Mouse (Mus musculus) heart, embryonic 15.5 days (tissue): ENCODE measurements at regions not wholly inside any gene's neighbourhood (a gene's known extent, or its start where the extent isn't known, plus 50 kb on each side); places are given as distances from the start of the nearest gene placed in this dataset.
A peak's percentile ranks its signal among the peaks of the same experiment; 100 is the strongest.
"Not testable (repeated sequence)": the region's sequence is repeated elsewhere in the genome, so short reads cannot be mapped to it uniquely, and the experiment has no call there.

ENCODE experiments used
- ATAC-seq: fragments of 200-750 bp; cut with Nextera tagmentation; replicated peaks from 2 replicates; pipeline ENCODE4 v1.8.0; 2017; ENCODE audit warnings: low read depth, moderate TSS enrichment; ENCODE audit not compliant: insufficient number of reproducible peaks, insufficient read depth, low FRiP score
- H3K27ac ChIP-seq: fragments of 300-500 bp; sonication (generic); 2 replicates; pipeline ENCODE4 v1.5.1; 2015; ENCODE audit warnings: mild to moderate bottlenecking, inconsistent platforms
- H3K27me3 ChIP-seq: fragments of 300-500 bp; sonication (generic); 2 replicates; pipeline ENCODE4 v1.6.1; 2015; ENCODE audit warnings: inconsistent platforms
- H3K36me3 ChIP-seq: fragments of 300-500 bp; sonication (generic); 2 replicates; pipeline ENCODE4 v1.6.1; 2015; ENCODE audit warnings: mild to moderate bottlenecking, inconsistent platforms
- H3K4me1 ChIP-seq: fragments of 300-500 bp; sonication (generic); replicated peaks from 2 replicates; pipeline ENCODE4 v1.6.1; 2015; ENCODE audit warnings: inconsistent platforms
- H3K4me2 ChIP-seq: fragments of 300-500 bp; sonication (generic); 2 replicates; pipeline ENCODE4 v1.6.1; 2015; ENCODE audit warnings: inconsistent platforms, mild to moderate bottlenecking, moderate library complexity
- H3K4me3 ChIP-seq: fragments of 300-500 bp; sonication (generic); 2 replicates; pipeline ENCODE4 v1.5.1; 2015; ENCODE audit warnings: mild to moderate bottlenecking, inconsistent platforms
- H3K9ac ChIP-seq: fragments of 300-500 bp; sonication (generic); 2 replicates; pipeline ENCODE4 v1.6.1; 2015; ENCODE audit warnings: mild to moderate bottlenecking, inconsistent platforms
- H3K9me3 ChIP-seq: fragments of 300-500 bp; sonication (generic); replicated peaks from 2 replicates; pipeline ENCODE4 v1.6.1; 2016; ENCODE audit warnings: inconsistent platforms
- WGBS: fragments of 180-500 bp; shearing (Covaris S2); methylation state at CpG from one replicate; pipeline ENCODE4 v1.1.7; 2015; ENCODE audit warnings: mixed read lengths; 5-methylcytosine and 5-hydroxymethylcytosine counted together

- WGBS = 46% methylated on average over 11 of the region's 11 CpGs
- no peak overlapping the region for H3K9ac ChIP-seq
These were observed 94.7 kb downstream of the Cxxc4 start for GRCm38 (mm10) chr3:134330943-134331342.

GRCm38 (mm10) chr3:134331499-134332153 lies 95.3 kb downstream of the Cxxc4 start:
- H3K27ac ChIP-seq = no peak overlapping the region
- peak overlapping the region; percentile 58 for H3K4me2 ChIP-seq
- no peak overlapping the region for H3K9ac ChIP-seq
- no peaks in the 10 kb centered on the region for H3K4me1 ChIP-seq
- ATAC-seq = no peak
- H3K36me3 ChIP-seq = no peaks in the 10 kb centered on the region
- H3K27me3 ChIP-seq = no peaks in the 10 kb centered on the region
- 37% methylated on average over 16 of the region's 16 CpGs for WGBS
- H3K9me3 ChIP-seq = no peaks in the 10 kb centered on the region
- H3K4me3 ChIP-seq = peak overlapping the region; percentile 37

More at GRCm38 (mm10) chr3:134330943-134331342, 94.7 kb downstream of the Cxxc4 start:
- H3K4me2 ChIP-seq = peak overlapping the region; percentile 58
- no peaks in the 10 kb centered on the region for H3K36me3 ChIP-seq
- ATAC-seq = no peak
- H3K4me1 ChIP-seq = no peaks in the 10 kb centered on the region
- no peaks in the 10 kb centered on the region for H3K9me3 ChIP-seq
- peak overlapping the region; percentile 37 for H3K4me3 ChIP-seq
- no peaks in the 10 kb centered on the region for H3K27me3 ChIP-seq
- no peak overlapping the region for H3K27ac ChIP-seq

- WGBS = 78% methylated on average over 3 of the region's 3 CpGs
- not testable (repeated sequence) for H3K36me3 ChIP-seq, H3K9ac ChIP-seq
These were observed 102.9 kb downstream of the Cxxc4 start for GRCm38 (mm10) chr3:134339093-134339695.

GRCm38 (mm10) chr3:134365948-134366347 lies 129.7 kb downstream of the Cxxc4 start:
- Histone ChIP-seq H3K4me1 (no peaks in the 10 kb centered on the region), H3K9ac (no peak overlapping the region), H3K9me3 (no peaks in the 10 kb centered on the region), H3K4me2 (no peak overlapping the region), H3K4me3 (no peak overlapping the region), H3K27ac (no peak overlapping the region), H3K27me3 (no peaks in the 10 kb centered on the region), H3K36me3 (no peaks in the 10 kb centered on the region)
- WGBS = 58% methylated on average over 4 of the region's 4 CpGs
- no peak for ATAC-seq

More at GRCm38 (mm10) chr3:134339093-134339695, 102.9 kb downstream of the Cxxc4 start:
- H3K4me1 ChIP-seq, H3K4me3 ChIP-seq, H3K27me3 ChIP-seq, H3K27ac ChIP-seq, ATAC-seq, H3K4me2 ChIP-seq, H3K9me3 ChIP-seq: not testable (repeated sequence)

- Histone ChIP-seq H3K4me3 (no peak overlapping the region), H3K4me2 (no peak overlapping the region), H3K4me1 (no peaks in the 10 kb centered on the region), H3K9ac (no peak overlapping the region), H3K9me3 (no peaks in the 10 kb centered on the region), H3K27me3 (no peaks in the 10 kb centered on the region), H3K36me3 (no peaks in the 10 kb centered on the region), H3K27ac (no peak overlapping the region)
- no peak for ATAC-seq
- 56% methylated on average over 3 of the region's 3 CpGs for WGBS
These were observed 130.5 kb downstream of the Cxxc4 start for GRCm38 (mm10) chr3:134366761-134367160.

- no peaks in the 10 kb centered on the region for H3K27me3 ChIP-seq
- H3K9me3 ChIP-seq = no peaks in the 10 kb centered on the region
- no peak for ATAC-seq
These were observed 132.3 kb downstream of the Cxxc4 start for GRCm38 (mm10) chr3:134368591-134368990.

GRCm38 (mm10) chr3:134369126-134369525 lies 132.8 kb downstream of the Cxxc4 start:
- no peak overlapping the region for H3K27ac ChIP-seq
- no peaks in the 10 kb centered on the region for H3K4me1 ChIP-seq
- H3K9me3 ChIP-seq = no peaks in the 10 kb centered on the region
- no peak overlapping the region for H3K9ac ChIP-seq
- no peak for ATAC-seq
- H3K4me3 ChIP-seq = no peak overlapping the region
- 59% methylated on average over 4 of the region's 4 CpGs for WGBS
- H3K4me2 ChIP-seq = no peak overlapping the region
- no peaks in the 10 kb centered on the region for H3K27me3 ChIP-seq
- H3K36me3 ChIP-seq = no peaks in the 10 kb centered on the region

More at GRCm38 (mm10) chr3:134368591-134368990, 132.3 kb downstream of the Cxxc4 start:
- no peak overlapping the region for H3K4me3 ChIP-seq
- H3K36me3 ChIP-seq = no peaks in the 10 kb centered on the region
- no peaks in the 10 kb centered on the region for H3K4me1 ChIP-seq
- no peak overlapping the region for H3K9ac ChIP-seq
- no peak overlapping the region for H3K4me2 ChIP-seq
- no peak overlapping the region for H3K27ac ChIP-seq

GRCm38 (mm10) chr3:134379549-134379948 lies 143.3 kb downstream of the Cxxc4 start:
- no peak overlapping the region for H3K4me2 ChIP-seq
- WGBS = 71% methylated on average over 2 of the region's 2 CpGs
- no peak overlapping the region for H3K4me3 ChIP-seq
- no peak overlapping the region for H3K27ac ChIP-seq
- no peak for ATAC-seq
- H3K27me3 ChIP-seq = no peaks in the 10 kb centered on the region
- H3K36me3 ChIP-seq = no peaks in the 10 kb centered on the region
- no peaks in the 10 kb centered on the region for H3K9me3 ChIP-seq
- H3K4me1 ChIP-seq = no peaks in the 10 kb centered on the region
- no peak overlapping the region for H3K9ac ChIP-seq

GRCm38 (mm10) chr3:134390472-134391336 lies 154.4 kb downstream of the Cxxc4 start:
- no peaks in the 10 kb centered on the region for H3K9me3 ChIP-seq
- H3K4me3 ChIP-seq = no peak overlapping the region
- H3K4me1 ChIP-seq = no peaks in the 10 kb centered on the region
- no peak overlapping the region for H3K27ac ChIP-seq
- H3K36me3 ChIP-seq = no peaks in the 10 kb centered on the region
- no peak overlapping the region for H3K9ac ChIP-seq
- no peak for ATAC-seq
- H3K4me2 ChIP-seq = no peak overlapping the region
- WGBS = 64% methylated on average over 4 of the region's 4 CpGs
- H3K27me3 ChIP-seq = no peaks in the 10 kb centered on the region

GRCm38 (mm10) chr3:134400395-134401090 lies 164.3 kb downstream of the Cxxc4 start:
- no peak for ATAC-seq
- WGBS = 60% methylated on average over 4 of the region's 4 CpGs
- no peak overlapping the region for H3K9ac ChIP-seq
- H3K27me3 ChIP-seq = no peaks in the 10 kb centered on the region
- no peak overlapping the region for H3K27ac ChIP-seq
- no peaks in the 10 kb centered on the region for H3K9me3 ChIP-seq
- no peak overlapping the region for H3K4me3 ChIP-seq
- no peaks in the 10 kb centered on the region for H3K4me1 ChIP-seq
- no peak overlapping the region for H3K4me2 ChIP-seq
- no peaks in the 10 kb centered on the region for H3K36me3 ChIP-seq
